Mouse (Mus musculus): ENCODE measurements around the gene P2ry12.

Gene P2ry12

GRCm38 (mm10) chr3:59234878-59235277, 27.8 kb downstream of the P2ry12 start:
- no peak for DNase-seq (ENCODE audit: low read depth, low spot score)

GRCm38 (mm10) chr3:59230912-59231311, 31.8 kb downstream of the P2ry12 start:
- DNase-seq (ENCODE audit: low read depth, low spot score), result no peak

- no peak for DNase-seq (ENCODE audit: low read depth, low spot score)
Observed at GRCm38 (mm10) chr3:59228730-59229551, 33.7 kb downstream of the P2ry12 start.

- no peak for DNase-seq (ENCODE audit: low read depth, low spot score)
Observed at GRCm38 (mm10) chr3:59227696-59228095, 35.0 kb downstream of the P2ry12 start.

- DNase-seq (ENCODE audit: low read depth, low spot score), result no peak
Observed at GRCm38 (mm10) chr3:59225411-59225810, 37.3 kb downstream of the P2ry12 start.

- no peak for DNase-seq (ENCODE audit: low read depth, low spot score)
Observed at GRCm38 (mm10) chr3:59222303-59222702, 40.4 kb downstream of the P2ry12 start.

GRCm38 (mm10) chr3:59219326-59219725, 43.3 kb downstream of the P2ry12 start:
- no peak for DNase-seq (ENCODE audit: low read depth, low spot score)

- no peak for DNase-seq (ENCODE audit: low read depth, low spot score)
Observed at GRCm38 (mm10) chr3:59217211-59217610, 45.5 kb downstream of the P2ry12 start.

- DNase-seq (ENCODE audit: low read depth, low spot score), result no peak
Observed at GRCm38 (mm10) chr3:59212404-59212803, 50.3 kb downstream of the P2ry12 start.

GRCm38 (mm10) chr3:59211784-59212183, 50.9 kb downstream of the P2ry12 start:
- no peak for DNase-seq (ENCODE audit: low read depth, low spot score)

- DNase-seq (ENCODE audit: low read depth, low spot score), result no peak
Observed at GRCm38 (mm10) chr3:59210727-59211126, 51.9 kb downstream of the P2ry12 start, which contains the start of gene P2ry13. TSS of gene P2ry13 (minus strand) at chr3:59210882.

GRCm38 (mm10) chr3:59210089-59210488, 52.6 kb downstream of the P2ry12 start:
- peak; percentile 12 for DNase-seq (ENCODE audit: low read depth, low spot score)

GRCm38 (mm10) chr3:59208650-59209548, 53.8 kb downstream of the P2ry12 start:
- DNase-seq (ENCODE audit: low read depth, low spot score), result peak; percentile 64

GRCm38 (mm10) chr3:59205941-59206340, 56.7 kb downstream of the P2ry12 start:
- no peak for DNase-seq (ENCODE audit: low read depth, low spot score)

- no peak for DNase-seq (ENCODE audit: low read depth, low spot score)
Observed at GRCm38 (mm10) chr3:59204719-59205503, 57.8 kb downstream of the P2ry12 start.

GRCm38 (mm10) chr3:59203802-59204520, 58.7 kb downstream of the P2ry12 start:
- peak; percentile 7 for DNase-seq (ENCODE audit: low read depth, low spot score)

- DNase-seq (ENCODE audit: low read depth, low spot score), result no peak
Observed at GRCm38 (mm10) chr3:59197329-59197948, 65.2 kb downstream of the P2ry12 start.

- no peak for DNase-seq (ENCODE audit: low read depth, low spot score)
Observed at GRCm38 (mm10) chr3:59194938-59195337, 67.7 kb downstream of the P2ry12 start, which contains the start of gene Gpr87. TSS of gene Gpr87 (minus strand) at chr3:59195104.

GRCm38 (mm10) chr3:59194099-59194498, 68.6 kb downstream of the P2ry12 start:
- DNase-seq (ENCODE audit: low read depth, low spot score), result no peak

- no peak for DNase-seq (ENCODE audit: low read depth, low spot score)
Observed at GRCm38 (mm10) chr3:59191674-59192073, 71.0 kb downstream of the P2ry12 start.

Measured in ES-CJ7 (cell line).